Mouse (Mus musculus) CH12.LX (cell line): Measurements from ENCODE around the gene Ascl1.

Experiments used
- CHD1 ChIP-seq: IDR thresholded peaks from 2 replicates; pipeline ENCODE4 v1.6.1; 2012; ENCODE audit warnings: low read depth, low read length, improper control_type of control experiment, inconsistent platforms
- CTCF ChIP-seq, 2 experiments: IDR thresholded peaks in 1 of 2; conservative IDR thresholded peaks in 1 of 2; 2 replicates each; pipeline ENCODE4 v1.5.1; 2011 to 2012; ENCODE audit warnings: low read depth in 2 of 2, low read length in 2 of 2, improper control_type of control experiment in 1 of 2, inconsistent platforms in 1 of 2, mild to moderate bottlenecking in 1 of 2, moderate library complexity in 1 of 2
- E2F4 ChIP-seq: IDR thresholded peaks from 2 replicates; pipeline ENCODE4 v1.6.1; 2011; ENCODE audit warnings: low read depth, low read length, improper control_type of control experiment; ENCODE audit not compliant: insufficient replicate concordance
- EP300 ChIP-seq: IDR thresholded peaks from 2 replicates; pipeline ENCODE4 v1.6.1; 2011; ENCODE audit warnings: low read length, improper control_type of control experiment
- KAT2A ChIP-seq: IDR thresholded peaks from 2 replicates; pipeline ENCODE4 v1.6.1; 2012; ENCODE audit warnings: low read length, improper control_type of control experiment, inconsistent platforms; ENCODE audit not compliant: insufficient replicate concordance
- MAX ChIP-seq: IDR thresholded peaks from 2 replicates; pipeline ENCODE4 v1.6.1; 2011; ENCODE audit warnings: low read length, improper control_type of control experiment
- MAZ ChIP-seq: IDR thresholded peaks from 2 replicates; pipeline ENCODE4 v1.6.1; 2012; ENCODE audit warnings: low read depth, mild to moderate bottlenecking, inconsistent platforms, low read length, improper control_type of control experiment, moderate library complexity
- NRF1 ChIP-seq: IDR thresholded peaks from 2 replicates; pipeline ENCODE4 v1.6.1; 2014; ENCODE audit warnings: low read depth, mild to moderate bottlenecking, inconsistent platforms, low read length, improper control_type of control experiment, moderate library complexity
- POLR2A ChIP-seq: IDR thresholded peaks from 2 replicates; pipeline ENCODE4 v1.6.1; 2011; ENCODE audit warnings: low read depth, mild to moderate bottlenecking, improper control_type of control experiment, low read length
- POLR2AphosphoS2 ChIP-seq: IDR thresholded peaks from 2 replicates; pipeline ENCODE4 v1.6.1; 2011; ENCODE audit warnings: low read depth, low read length, improper control_type of control experiment
- TBP ChIP-seq: conservative IDR thresholded peaks from 2 replicates; pipeline ENCODE4 v1.6.1; 2011; ENCODE audit warnings: low read depth, low read length, improper control_type of control experiment
- UBTF ChIP-seq: IDR thresholded peaks from 2 replicates; pipeline ENCODE4 v1.6.1; 2012; ENCODE audit warnings: low read depth, mild to moderate bottlenecking, inconsistent platforms, low read length, improper control_type of control experiment, moderate library complexity
- USF1 ChIP-seq: IDR thresholded peaks from 2 replicates; pipeline ENCODE4 v1.6.1; 2014; ENCODE audit warnings: low read depth, mild to moderate bottlenecking, inconsistent platforms, low read length, improper control_type of control experiment
- ZKSCAN1 ChIP-seq: IDR thresholded peaks from 2 replicates; pipeline ENCODE4 v1.6.1; 2012; ENCODE audit warnings: low read depth, inconsistent platforms, low read length, improper control_type of control experiment, borderline replicate concordance

DNA sequence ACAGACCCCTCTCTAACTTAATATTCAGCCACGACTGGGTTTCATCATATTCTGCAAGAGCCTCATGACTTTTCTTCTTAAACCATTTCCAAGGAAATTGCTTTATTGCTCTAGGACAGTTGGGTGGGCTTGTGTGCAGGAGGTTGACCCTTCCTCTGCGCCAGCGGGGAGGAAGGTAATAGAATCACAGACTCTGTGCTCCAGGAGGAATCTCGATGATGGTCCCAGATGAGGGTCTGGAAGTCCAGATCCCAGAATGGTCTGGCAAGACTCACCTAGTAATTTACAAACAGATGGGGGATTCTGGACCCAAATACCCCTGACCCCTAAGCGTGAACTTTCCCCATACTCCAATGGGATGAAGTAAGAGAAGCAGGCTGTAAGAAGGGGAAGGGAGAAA lies 45.2 kb downstream of the Ascl1 start:
- TF ChIP-seq UBTF (no peak), CTCF (conservative IDR thresholded peaks at IDR 0.05 in 1 of 2, IDR thresholded peaks at IDR 0.05 in 1 of 2; ENCODE audit: low read depth in 2 of 2, low read length in 2 of 2) (no peak), MAX (no peak), NRF1 (no peak), E2F4 (no peak), MAZ (no peak), USF1 (no peak), TBP (no peak), ZKSCAN1 (no peak), POLR2AphosphoS2 (no peak), CHD1 (no peak), POLR2A (no peak), EP300 (no peak), KAT2A (no peak)
